Mouse (Mus musculus) embryonic fibroblast, embryonic 13.5 days (primary cell): ENCODE measurements around the gene Pik3cb.

Experiments
- CTCF ChIP-seq: IDR thresholded peaks from 2 replicates; pipeline ENCODE4 v1.5.1; 2011; ENCODE audit warnings: mild to moderate bottlenecking, control low read depth, low read length, moderate library complexity, borderline replicate concordance; ENCODE audit not compliant: insufficient read depth
- POLR2A ChIP-seq: IDR thresholded peaks from 2 replicates; pipeline ENCODE4 v1.6.1; 2011; ENCODE audit warnings: low read depth, mild to moderate bottlenecking, control low read depth, low read length, moderate library complexity

GRCm38 (mm10) chr9:99159932-99160331, 19.5 kb upstream of the Pik3cb start:
- no peak for TF ChIP-seq CTCF
- TF ChIP-seq POLR2A = no peak
